Mouse (Mus musculus) ES-E14 (cell line): ENCODE measurements around the gene F8a. TPM values are rescaled to one million over a fixed set of nuclear protein-coding genes. Genes with fewer than 3 reads are reported as not detected.
A peak's percentile ranks its signal among the peaks of the same experiment; 100 is the strongest.
"Not testable (repeated sequence)": the region's sequence is repeated elsewhere in the genome, so short reads cannot be mapped to it uniquely, and the experiment has no call there.

Experiments used
- DNase-seq: peaks from one replicate; pipeline ENCODE4 v3.0.0-alpha.2; 2013; ENCODE audit warnings: low read depth, low spot score
- H3K27ac ChIP-seq: 2 replicates; pipeline ENCODE4 v1.5.1; 2012; ENCODE audit warnings: low read depth, mild to moderate bottlenecking, low read length, moderate library complexity, mixed read lengths; ENCODE audit not compliant: poor library complexity, insufficient read depth, severe bottlenecking
- H3K36me3 ChIP-seq: 2 replicates; pipeline ENCODE4 v1.6.1; 2012; ENCODE audit warnings: mild to moderate bottlenecking, low read length, moderate library complexity, mixed read lengths; ENCODE audit not compliant: control insufficient read depth, poor library complexity, insufficient read depth, severe bottlenecking
- H3K4me1 ChIP-seq, 2 experiments: fragments of 150-350 bp in 1 of 2; sonication (generic) in 1 of 2; 2 replicates each; pipeline ENCODE4 v1.6.1; 2012; ENCODE audit warnings: low read length in 2 of 2, mild to moderate bottlenecking in 1 of 2, mixed read lengths in 1 of 2; ENCODE audit not compliant: control insufficient read depth in 2 of 2, insufficient read depth in 2 of 2, poor library complexity in 1 of 2
- H3K4me3 ChIP-seq, 2 experiments: fragments of 150-350 bp in 1 of 2; sonication (generic) in 1 of 2; 2 replicates each; pipeline ENCODE4 v1.5.1; 2012; ENCODE audit warnings: low read length in 2 of 2, low read depth in 1 of 2, mild to moderate bottlenecking in 1 of 2, mixed read lengths in 1 of 2; ENCODE audit not compliant: insufficient read depth in 1 of 2, poor library complexity in 1 of 2, severe bottlenecking in 1 of 2
- H3K9ac ChIP-seq: 2 replicates; pipeline ENCODE4 v1.6.1; 2012; ENCODE audit warnings: low read depth, mild to moderate bottlenecking, low read length, mixed read lengths; ENCODE audit not compliant: poor library complexity, insufficient read depth, severe bottlenecking
- H3K9me3 ChIP-seq: fragments of 150-350 bp; sonication (generic); 2 replicates; pipeline ENCODE4 v1.6.1; 2012; ENCODE audit warnings: low read depth, mild to moderate bottlenecking, low read length; ENCODE audit not compliant: control insufficient read depth, insufficient read depth
- CHD2 ChIP-seq: IDR thresholded peaks from 2 replicates; pipeline ENCODE4 v1.6.1; 2014; ENCODE audit warnings: mild to moderate bottlenecking, low read depth, low read length, inconsistent platforms
- HCFC1 ChIP-seq: IDR thresholded peaks from 2 replicates; pipeline ENCODE4 v1.6.1; 2012; ENCODE audit warnings: low read length, inconsistent platforms, borderline replicate concordance; ENCODE audit not compliant: insufficient read depth
- MAFK ChIP-seq: IDR thresholded peaks from 2 replicates; pipeline ENCODE4 v1.6.1; 2014; ENCODE audit warnings: mild to moderate bottlenecking, low read depth, low read length, inconsistent platforms; ENCODE audit not compliant: insufficient read depth
- ZC3H11A ChIP-seq: IDR thresholded peaks from 2 replicates; pipeline ENCODE4 v1.6.1; 2012; ENCODE audit warnings: low read depth, mild to moderate bottlenecking, inconsistent platforms, low read length, borderline replicate concordance
- ZNF384 ChIP-seq: IDR thresholded peaks from 2 replicates; pipeline ENCODE4 v1.6.1; 2012; ENCODE audit warnings: low read depth, low read length, inconsistent platforms
- in situ Hi-C, 2 experiments: fragments of 600-800 bp; cut with MboI; formaldehyde crosslinking; loops; one replicate each; pipeline ENCODE4 v1.15.1; 2025; ENCODE audit warnings: low sequenced_read_pairs in 2 of 2, inconsistent platforms in 1 of 2; ENCODE audit not compliant: unreplicated experiment in 2 of 2
- total RNA-seq: library from RNA; depleted of rRNA; stranded (reverse); fragments of 300-350 nt; gene quantifications from 2 replicates; pipeline ENCODE4 v1.2.3, GENCODE M21; 2012; rRNA removed

Gene F8a
- 1.9 and 2.6 TPM in 2 replicates for total RNA-seq

GRCm38 (mm10) chrX:73227914-73228605 lies at the start of gene F8a:
Gene F8a, plus strand, starts transcription at chrX:73228291.
- TF ChIP-seq ZC3H11A (no peak), MAFK (no peak), ZNF384 (no peak), HCFC1 (no peak), CHD2 (no peak)
- peak within 1 kb of the TSS; percentile 69 to 89 for H3K4me3 ChIP-seq

GRCm38 (mm10) chrX:73191934-73192333 lies 36.2 kb upstream of the F8a start, which contains the start of gene Xlr3b:
Gene Xlr3b, plus strand, starts transcription at chrX:73192207.
- H3K9ac ChIP-seq, in situ Hi-C loops, H3K36me3 ChIP-seq, H3K27ac ChIP-seq, H3K4me1 ChIP-seq, H3K4me3 ChIP-seq, DNase-seq, H3K9me3 ChIP-seq: not testable (repeated sequence)

More at GRCm38 (mm10) chrX:73227914-73228605, at the start of gene F8a:
- in situ Hi-C loops: no loop called here
- Histone ChIP-seq H3K9ac (peak within 1 kb of the TSS; percentile 86), H3K9me3 (no peaks in the 10 kb centered on the region), H3K36me3 (no peaks in the 10 kb centered on the region), H3K4me1 (no peaks in the 10 kb centered on the region), H3K27ac (no peak within 1 kb of the TSS)
- peak; percentile 34 for DNase-seq

GRCm38 (mm10) chrX:73213819-73214564 lies 14.1 kb upstream of the F8a start, which contains the start of gene Xlr4b:
Gene Xlr4b, plus strand, starts transcription at chrX:73214333.
- H3K27ac ChIP-seq, H3K36me3 ChIP-seq, DNase-seq, H3K9me3 ChIP-seq, H3K4me1 ChIP-seq, in situ Hi-C loops, H3K9ac ChIP-seq, H3K4me3 ChIP-seq: not testable (repeated sequence)

- H3K9me3 ChIP-seq: no peaks in the 10 kb centered on the region
- in situ Hi-C loops: no loop called here
- H3K4me3 ChIP-seq: no peak overlapping the region
- DNase-seq: no peak
- no peaks in the 10 kb centered on the region for H3K36me3 ChIP-seq
- no peak overlapping the region for H3K27ac ChIP-seq
- H3K9ac ChIP-seq: no peak overlapping the region
- H3K4me1 ChIP-seq: no peaks in the 10 kb centered on the region
- TF ChIP-seq ZNF384: no peak
- no peak for TF ChIP-seq MAFK
- TF ChIP-seq HCFC1: no peak
Measured at GRCm38 (mm10) chrX:73225365-73225764, 2.7 kb upstream of the F8a start.

- no peak for DNase-seq
- Histone ChIP-seq H3K27ac (no peak overlapping the region), H3K9me3 (no peaks in the 10 kb centered on the region), H3K4me3 (peak overlapping the region; percentile 69 to 89), H3K9ac (peak overlapping the region; percentile 86), H3K36me3 (no peaks in the 10 kb centered on the region), H3K4me1 (no peaks in the 10 kb centered on the region)
- in situ Hi-C loops: no loop called here
- no peak for TF ChIP-seq MAFK
- TF ChIP-seq ZNF384: no peak
- no peak for TF ChIP-seq HCFC1
- TF ChIP-seq ZC3H11A: no peak
- TF ChIP-seq CHD2: no peak
Measured at GRCm38 (mm10) chrX:73228606-73229214, 619 bp downstream of the F8a start.
